Mouse (Mus musculus): ENCODE data around the gene Ccdc190.

- TF ChIP-seq GATA1 (IDR thresholded peaks at IDR 0.05; ENCODE audit: low read length), result no peak
- no peak for TF ChIP-seq TAL1 (IDR thresholded peaks at IDR 0.05; ENCODE audit: low read length)
These were observed 45.3 kb upstream of the Ccdc190 start for GRCm38 (mm10) chr1:169883081-169883565.

Measured in erythroblast, embryonic 14.5 days (primary cell).